ENCODE assay signal across 8 mouse cellular contexts in the genomic region with DNA sequence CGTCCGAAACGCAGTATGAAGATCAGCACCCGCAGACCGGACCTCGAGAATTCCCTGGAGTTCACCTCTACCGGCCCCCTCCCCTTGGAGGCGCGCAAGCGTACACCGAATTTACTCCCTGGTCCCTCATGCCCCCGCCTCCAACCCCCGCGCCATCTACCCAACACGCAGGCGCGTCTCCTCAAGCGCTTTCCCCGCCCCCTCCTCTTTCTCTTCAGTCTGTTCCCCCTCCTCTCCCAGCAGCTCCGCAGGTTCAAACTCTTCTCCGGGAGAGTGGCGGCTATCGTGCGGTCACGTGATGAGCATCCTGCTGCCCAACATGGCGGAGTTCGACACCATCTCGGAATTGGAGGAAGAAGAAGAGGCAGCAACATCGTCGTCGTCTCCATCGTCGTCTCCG. TPM values are rescaled to one million over a fixed set of nuclear protein-coding genes. Genes with fewer than 3 reads are reported as not detected.
A peak's percentile ranks its signal among the peaks of the same experiment; 100 is the strongest.
DNase-seq lines count a peak whose midpoint lies in the region; ATAC-seq and TF ChIP-seq lines count a peak whose summit lies in the region.

A gene (plus strand): TSS at position 190 of the 400 bp plus-strand sequence.

- H3K9me3 ChIP-seq in hindbrain, postnatal 0 days (ENCODE audit: low read length), result no peaks in the 10 kb centered on the region

- H3K9ac ChIP-seq in hindbrain, postnatal 0 days (replicated peaks; ENCODE audit: low read length), result peak within 1 kb of the TSS; percentile 66

- peak within 1 kb of the TSS; percentile 56 for H3K4me2 ChIP-seq in hindbrain, postnatal 0 days (ENCODE audit: low read depth, low read length)

- no peak for TF ChIP-seq CTCF in hindbrain, postnatal 0 days (IDR thresholded peaks at IDR 0.05; ENCODE audit: low read depth)

- peak; percentile 98 for ATAC-seq in hindbrain, postnatal 0 days

- peaks cover 4% of the 10 kb centered on the region; the same call in 1 of the 2 replicates for H3K27me3 ChIP-seq in hindbrain, postnatal 0 days (ENCODE audit: insufficient read depth, low read length)

- H3K4me1 ChIP-seq in hindbrain, postnatal 0 days (ENCODE audit: insufficient read depth, low read length), result no peaks in the 10 kb centered on the region

- H3K36me3 ChIP-seq in hindbrain, postnatal 0 days (ENCODE audit: insufficient read depth, low read length), result no peaks in the 10 kb centered on the region

- DNase-seq in R1 (ENCODE audit: low read depth, low spot score), result peak; percentile 96
- peak; percentile 90 to 94 for DNase-seq in cerebellum, postnatal 14 days
- DNase-seq in gastrocnemius, adult 18-20 months (ENCODE audit: low spot score), result peak; percentile 15
- DNase-seq in hindbrain, postnatal 0 days (ENCODE audit: low spot score), result peak; percentile 92
- DNase-seq in left cerebral cortex, adult 18-20 months (ENCODE audit: low spot score in 2 of 2), result peak; percentile 76 to 84
- DNase-seq in lung, postnatal 36 days, result peak; percentile 73
- peak; percentile 84 for DNase-seq in right cerebral cortex, postnatal 14 days
- peak; percentile 64 to 80 for DNase-seq in urinary bladder, postnatal 4 days (ENCODE audit: low spot score in 2 of 2)

- peak within 1 kb of the TSS; percentile 59 for H3K4me3 ChIP-seq in hindbrain, postnatal 0 days (ENCODE audit: low read length)

- WGBS in hindbrain, postnatal 0 days, result 14% methylated on average over 33 of the region's 34 CpGs

- H3K27ac ChIP-seq in hindbrain, postnatal 0 days, result peak within 1 kb of the TSS; percentile 65

RNA-seq across cellular contexts. Expression of the gene that starts here (rescaled TPM):
- under 1 TPM; 0.14 to 0.24 TPM for total RNA-seq in gastrocnemius, adult 18-20 months (2021)
- 8.1 and 8.7 TPM in 2 replicates for total RNA-seq in hindbrain, postnatal 0 days (2014; rRNA removed)
- polyA plus RNA-seq in hindbrain, postnatal 0 days (2015; fragmentation: Nextera tagmentation; extraction: Ambion mirVana), result 4.5 and 4.9 TPM in 2 replicates
- total RNA-seq in left cerebral cortex, adult 18-20 months (2021), result 10 to 100 TPM; 23.0 to 25.0 TPM

Comparison
In these comparisons a context has a peak if more than half of its experiments do, and no peak if none do; other contexts are left out.
1. Peak in every context shown above with its lines: DNase-seq, ATAC-seq, H3K4me3 ChIP-seq and H3K27ac ChIP-seq.
2. Peak in DNase-seq in gastrocnemius, adult 18-20 months; RNA of the gene not detected or under 1 TPM.
3. DNase-seq: peak in every context shown above with its lines; median percentile 96 in R1; 92 in cerebellum, postnatal 14 days; 92 in hindbrain, postnatal 0 days; 84 in right cerebral cortex, postnatal 14 days; 80 in left cerebral cortex, adult 18-20 months; 73 in lung, postnatal 36 days; 72 in urinary bladder, postnatal 4 days; 15 in gastrocnemius, adult 18-20 months.